ENCODE assay signal across 7 mouse cellular contexts in the genomic region with DNA sequence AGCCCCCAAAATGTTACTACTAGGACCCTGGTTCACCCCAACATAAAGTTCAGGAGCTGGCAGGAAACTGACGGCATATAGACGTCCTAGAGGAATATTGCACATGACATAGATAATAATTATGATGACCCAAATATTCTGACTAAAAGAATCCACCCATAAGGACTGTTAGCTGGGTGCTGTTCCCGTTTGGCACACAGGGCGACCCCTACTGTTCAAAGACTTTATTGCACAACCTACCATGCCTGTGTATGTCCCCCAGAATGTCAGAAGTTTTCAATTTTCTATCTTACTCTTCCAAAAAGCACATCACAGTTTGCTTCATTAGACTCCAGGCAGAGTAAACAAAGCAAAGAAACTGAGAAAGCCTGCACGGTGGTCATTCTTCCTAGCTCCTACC.
DNase-seq lines count a peak whose midpoint lies in the region; ATAC-seq lines count a peak whose summit lies in the region.
"Not testable (repeated sequence)": the region's sequence is repeated elsewhere in the genome, so short reads cannot be mapped to it uniquely, and the experiment has no call there.

No protein-coding gene starts in this region.

- H3K4me3 ChIP-seq in forebrain, embryonic 13.5 days, result not testable (repeated sequence)

- not testable (repeated sequence) for H3K9ac ChIP-seq in forebrain, embryonic 13.5 days

- H3K9me3 ChIP-seq in forebrain, embryonic 13.5 days (replicated peaks), result not testable (repeated sequence)

- ATAC-seq in forebrain, embryonic 13.5 days, result 0 out of 2 replicates have a peak, but pooled peaks have one; percentile 48
- peak; percentile 62 for ATAC-seq in megakaryocyte progenitor cell, adult 5-6 weeks (replicated peaks; ENCODE audit: poor library complexity)

- not testable (repeated sequence) for H3K4me2 ChIP-seq in forebrain, embryonic 13.5 days

- not testable (repeated sequence) for H3K27me3 ChIP-seq in forebrain, embryonic 13.5 days

- DNase-seq in adrenal gland, postnatal 25 days, result peak; percentile 44
- DNase-seq in heart, adult 9 months (ENCODE audit: low spot score in 2 of 2), result peak; percentile 15 to 34
- peak; percentile 66 for DNase-seq in kidney, postnatal 14 days
- peak; percentile 26 to 41 for DNase-seq in left cerebral cortex, adult 8-10 months (ENCODE audit: low spot score in 2 of 2)
- DNase-seq in spleen, postnatal 10 days (ENCODE audit: low spot score in 2 of 2), result peak; percentile 28 to 69

- H3K4me1 ChIP-seq in forebrain, embryonic 13.5 days, result not testable (repeated sequence)

- WGBS in forebrain, embryonic 13.5 days, result 0% methylated on average over 2 of the region's 5 CpGs

- H3K27ac ChIP-seq in forebrain, embryonic 13.5 days, result not testable (repeated sequence)

- not testable (repeated sequence) for H3K36me3 ChIP-seq in forebrain, embryonic 13.5 days (ENCODE audit: poor library complexity, severe bottlenecking)
